Mouse (Mus musculus): ENCODE results near the gene Nckap1l. TPM values are rescaled to one million over a fixed set of nuclear protein-coding genes. Genes with fewer than 3 reads are reported as not detected.
A peak's percentile ranks its signal among the peaks of the same experiment; 100 is the strongest.

Nckap1l gene
- polyA plus RNA-seq, 1 experiment from 2014 or later, result 2.3 TPM

DNA sequence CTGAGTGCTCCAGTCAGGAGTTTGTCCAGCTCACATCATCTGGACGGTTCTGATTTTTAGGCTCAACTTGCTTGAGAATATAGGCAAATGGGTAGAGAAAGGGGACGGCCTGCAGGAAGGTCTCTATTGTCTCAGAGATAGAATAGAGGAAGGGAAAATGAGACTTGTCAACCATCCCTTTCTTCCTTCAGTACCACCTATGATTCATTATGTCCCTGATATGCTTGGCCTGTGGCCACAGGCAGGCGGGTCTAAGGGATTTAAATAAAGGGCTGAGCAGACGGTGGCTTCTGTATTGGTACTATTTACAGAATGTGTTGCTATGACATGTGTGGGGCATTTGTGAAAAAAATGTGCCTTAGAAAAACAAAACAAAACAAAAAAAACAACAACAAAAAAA is 34.7 kb downstream of the Nckap1l start:
- H3K9ac ChIP-seq (ENCODE audit: low read depth, low read length), result no peak overlapping the region
- no peak for ATAC-seq (ENCODE audit: low FRiP score, low TSS enrichment)
- H3K4me2 ChIP-seq (replicated peaks; ENCODE audit: low read depth, low read length), result no peak overlapping the region
- WGBS, result 65% methylated on average over 4 of the region's 4 CpGs
- H3K27me3 ChIP-seq (ENCODE audit: control insufficient read depth, insufficient read depth, low read length), result no peaks in the 10 kb centered on the region
- H3K9me3 ChIP-seq (ENCODE audit: control insufficient read depth, low read length), result no peaks in the 10 kb centered on the region
- no peak overlapping the region for H3K4me3 ChIP-seq (ENCODE audit: low read length)
- no peaks in the 10 kb centered on the region for H3K4me1 ChIP-seq (ENCODE audit: control insufficient read depth, insufficient read depth, low read length)
- no peaks in the 10 kb centered on the region for H3K36me3 ChIP-seq (ENCODE audit: control insufficient read depth, insufficient read depth, low read length)
- no peak overlapping the region for H3K27ac ChIP-seq (ENCODE audit: low read depth, low read length)

DNA sequence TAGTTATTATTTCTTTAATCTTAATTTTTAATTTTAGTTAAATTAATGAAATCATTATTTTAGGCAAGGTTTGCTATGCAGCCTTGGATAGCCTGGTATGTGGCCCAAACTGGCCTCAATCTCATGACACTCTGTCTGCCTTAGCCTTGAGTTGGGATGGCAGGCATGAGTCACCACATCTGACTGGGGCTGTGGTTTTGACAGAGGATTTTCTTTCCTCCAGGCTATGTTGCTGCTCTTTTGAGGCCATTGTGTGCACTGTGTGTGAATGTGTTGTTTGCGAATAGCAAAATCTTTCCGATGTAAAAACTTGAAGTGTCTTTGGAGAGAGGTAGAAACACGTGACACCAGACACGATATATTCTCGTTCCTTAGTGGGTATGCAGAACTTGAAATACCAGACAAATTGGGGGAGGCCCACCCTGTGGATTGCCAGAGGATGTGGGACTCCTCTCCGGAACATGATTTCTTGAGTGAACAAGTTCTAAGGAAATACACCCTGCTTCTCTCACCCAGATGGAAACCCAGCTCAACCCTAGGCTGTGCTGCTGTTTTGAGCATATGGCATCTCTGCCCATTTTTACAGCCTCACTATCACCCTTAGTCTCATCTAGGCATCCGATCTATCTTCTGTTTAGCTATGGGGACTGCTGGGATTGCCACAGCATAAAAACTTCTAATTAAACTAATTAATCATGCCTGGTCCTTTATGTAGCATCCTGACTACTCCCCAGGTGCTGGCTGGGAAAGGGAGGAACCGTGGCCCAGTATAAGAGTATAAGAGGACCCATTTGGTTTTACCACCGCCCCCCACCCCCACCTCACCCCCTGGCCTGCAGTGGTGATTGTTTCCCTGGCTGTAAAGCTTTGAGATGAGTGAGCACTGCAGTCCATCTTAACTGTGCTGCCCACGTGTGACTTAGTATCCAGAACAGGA is 42.9 kb downstream of the Nckap1l start:
- Histone ChIP-seq H3K4me2 (replicated peaks; ENCODE audit: low read depth, low read length) (no peak overlapping the region), H3K27ac (ENCODE audit: low read depth, low read length) (no peak overlapping the region), H3K4me3 (ENCODE audit: low read length) (no peak overlapping the region), H3K4me1 (ENCODE audit: control insufficient read depth, insufficient read depth, low read length) (peaks cover 6% of the 10 kb centered on the region; the same call in 1 of the 2 replicates), H3K36me3 (ENCODE audit: control insufficient read depth, insufficient read depth, low read length) (no peaks in the 10 kb centered on the region), H3K27me3 (ENCODE audit: control insufficient read depth, insufficient read depth, low read length) (peaks cover 3% of the 10 kb centered on the region; the same call in 1 of the 2 replicates), H3K9ac (ENCODE audit: low read depth, low read length) (no peak overlapping the region), H3K9me3 (ENCODE audit: control insufficient read depth, low read length) (no peaks in the 10 kb centered on the region)
- ATAC-seq (ENCODE audit: low FRiP score, low TSS enrichment), result no peak
- WGBS, result 61% methylated on average over 10 of the region's 10 CpGs

DNA sequence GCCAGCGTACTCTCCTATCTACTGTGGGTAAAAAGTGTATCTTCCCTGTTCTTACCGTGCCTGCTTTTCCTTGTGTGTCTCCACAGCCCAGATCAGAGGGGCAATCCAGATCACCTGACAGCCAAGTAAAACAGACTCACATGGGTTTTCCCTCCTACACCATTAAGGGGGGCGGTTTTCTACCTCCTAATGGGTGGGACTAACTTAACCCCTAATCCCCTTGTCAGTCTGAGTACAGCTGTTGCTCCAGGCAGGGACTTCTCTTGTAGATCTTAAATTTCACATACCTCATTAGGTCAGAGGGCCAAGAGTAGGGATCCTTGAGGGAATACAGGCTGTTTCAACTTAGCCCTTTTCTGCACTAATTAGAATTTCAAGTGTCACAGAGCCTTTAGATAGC is 44.6 kb downstream of the Nckap1l start:
- peaks cover 12% of the 10 kb centered on the region; the same call in 1 of the 2 replicates for H3K4me1 ChIP-seq (ENCODE audit: control insufficient read depth, insufficient read depth, low read length)
- H3K36me3 ChIP-seq (ENCODE audit: control insufficient read depth, insufficient read depth, low read length), result no peaks in the 10 kb centered on the region
- peak; percentile 22; the same call in 1 of the 2 replicates for ATAC-seq (ENCODE audit: low FRiP score, low TSS enrichment)
- peaks cover 3% of the 10 kb centered on the region; the same call in 1 of the 2 replicates for H3K27me3 ChIP-seq (ENCODE audit: control insufficient read depth, insufficient read depth, low read length)
- no peaks in the 10 kb centered on the region for H3K9me3 ChIP-seq (ENCODE audit: control insufficient read depth, low read length)
- no peak overlapping the region for H3K27ac ChIP-seq (ENCODE audit: low read depth, low read length)
- no peak overlapping the region for H3K4me2 ChIP-seq (replicated peaks; ENCODE audit: low read depth, low read length)
- no peak overlapping the region for H3K4me3 ChIP-seq (ENCODE audit: low read length)
- 11% methylated on average over 3 of the region's 3 CpGs for WGBS
- H3K9ac ChIP-seq (ENCODE audit: low read depth, low read length), result no peak overlapping the region

DNA sequence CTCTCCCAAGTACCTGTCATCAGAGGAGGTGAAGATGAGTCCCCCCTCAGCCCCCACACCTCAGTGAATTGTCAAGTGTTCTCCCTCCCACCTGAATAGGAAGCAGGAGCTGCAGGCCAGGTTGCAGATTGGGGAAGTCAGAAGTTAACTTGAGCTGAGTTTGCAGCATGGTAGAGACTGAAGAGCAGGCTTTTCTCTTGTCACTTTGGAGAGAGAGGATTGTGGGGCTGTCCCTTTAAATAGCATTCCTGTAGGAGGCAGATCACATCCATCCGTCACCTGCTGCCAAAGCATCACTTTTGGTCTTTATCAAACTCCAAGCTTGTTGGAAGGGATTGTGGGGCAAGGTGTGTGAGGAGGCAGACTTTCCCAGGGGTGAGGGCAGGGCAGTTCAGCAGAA is 47.1 kb downstream of the Nckap1l start:
- no peak for ATAC-seq (ENCODE audit: low FRiP score, low TSS enrichment)
- no peak overlapping the region for H3K9ac ChIP-seq (ENCODE audit: low read depth, low read length)
- 68% methylated on average over 1 of the region's 1 CpGs for WGBS
- no peaks in the 10 kb centered on the region for H3K9me3 ChIP-seq (ENCODE audit: control insufficient read depth, low read length)
- H3K4me3 ChIP-seq (ENCODE audit: low read length), result no peak overlapping the region
- peaks cover 18% of the 10 kb centered on the region; the same call in 1 of the 2 replicates for H3K4me1 ChIP-seq (ENCODE audit: control insufficient read depth, insufficient read depth, low read length)
- H3K36me3 ChIP-seq (ENCODE audit: control insufficient read depth, insufficient read depth, low read length), result no peaks in the 10 kb centered on the region
- no peak overlapping the region for H3K4me2 ChIP-seq (replicated peaks; ENCODE audit: low read depth, low read length)
- no peak overlapping the region for H3K27ac ChIP-seq (ENCODE audit: low read depth, low read length)
- peaks cover 18% of the 10 kb centered on the region for H3K27me3 ChIP-seq (ENCODE audit: control insufficient read depth, insufficient read depth, low read length)

DNA sequence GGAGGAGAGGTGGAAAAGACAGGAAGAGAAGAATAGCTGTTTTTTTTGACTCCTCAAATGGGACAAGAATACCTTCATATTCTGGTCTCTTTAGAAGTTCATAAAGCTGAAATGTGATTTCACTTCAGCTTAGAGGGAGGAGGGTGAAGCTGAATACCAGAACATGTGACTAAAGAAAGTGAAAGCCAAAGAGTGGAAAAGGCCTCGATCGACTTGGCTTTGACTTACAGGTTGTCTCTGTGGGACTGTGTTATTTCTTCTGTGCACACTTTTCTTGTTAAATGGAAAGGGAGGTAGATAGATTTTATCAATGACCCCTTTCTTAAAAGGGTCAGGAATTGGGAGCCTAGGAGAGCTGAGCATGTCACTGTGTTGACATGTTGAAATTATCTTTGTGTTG is 47.6 kb downstream of the Nckap1l start:
- Histone ChIP-seq H3K36me3 (ENCODE audit: control insufficient read depth, insufficient read depth, low read length) (no peaks in the 10 kb centered on the region), H3K27ac (ENCODE audit: low read depth, low read length) (no peak overlapping the region), H3K4me1 (ENCODE audit: control insufficient read depth, insufficient read depth, low read length) (peaks cover 18% of the 10 kb centered on the region; the same call in 1 of the 2 replicates), H3K4me2 (replicated peaks; ENCODE audit: low read depth, low read length) (no peak overlapping the region), H3K4me3 (ENCODE audit: low read length) (no peak overlapping the region), H3K9ac (ENCODE audit: low read depth, low read length) (no peak overlapping the region), H3K9me3 (ENCODE audit: control insufficient read depth, low read length) (no peaks in the 10 kb centered on the region), H3K27me3 (ENCODE audit: control insufficient read depth, insufficient read depth, low read length) (peaks cover 18% of the 10 kb centered on the region)
- 49% methylated on average over 2 of the region's 2 CpGs for WGBS
- ATAC-seq (ENCODE audit: low FRiP score, low TSS enrichment), result no peak

DNA sequence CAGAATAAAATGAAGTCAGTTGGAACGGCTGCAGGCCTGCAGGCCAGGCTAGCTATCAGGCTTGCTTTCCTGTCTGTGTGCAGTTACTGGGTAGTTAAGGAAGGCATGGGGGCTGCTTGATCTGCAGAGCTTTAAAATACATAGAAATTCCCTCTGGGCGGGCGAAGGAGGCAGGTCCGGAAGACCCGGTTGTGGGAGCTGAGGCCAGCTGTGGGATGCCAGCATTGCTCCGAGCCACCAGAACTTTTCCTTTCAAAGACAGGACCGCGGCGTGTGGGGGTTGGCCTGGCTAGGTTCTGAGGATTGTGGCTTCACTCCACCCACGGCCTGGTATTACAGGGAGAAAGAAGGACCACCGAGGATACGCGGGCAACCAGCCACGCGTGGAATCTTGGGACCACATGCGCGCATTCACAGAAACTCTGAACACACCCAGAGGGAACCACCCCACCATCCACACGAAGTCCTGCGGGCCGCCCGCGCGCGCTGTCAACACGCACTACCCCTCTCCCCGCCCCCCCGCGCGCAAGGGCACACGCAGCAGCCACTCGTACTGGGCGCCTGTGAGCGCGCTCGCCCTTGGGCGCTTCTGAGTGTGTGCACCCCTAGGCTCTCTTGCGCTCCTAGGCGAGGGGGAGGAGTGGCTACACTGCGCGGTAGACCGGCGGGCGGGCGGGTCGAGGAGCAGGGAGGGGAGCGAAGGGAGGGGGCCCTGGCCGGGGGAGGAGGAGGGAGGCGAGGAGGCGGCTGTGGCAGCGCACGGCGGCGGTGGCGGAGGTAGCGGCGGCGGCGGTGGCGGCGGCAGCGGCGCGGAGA is 49.0 kb downstream of the Nckap1l start, which contains the start of gene Pde1b:
TSS of gene Pde1b (plus strand) at position 600 of the 816 bp plus-strand sequence.
- H3K36me3 ChIP-seq (ENCODE audit: control insufficient read depth, insufficient read depth, low read length), result no peaks in the 10 kb centered on the region
- peak; percentile 91 for ATAC-seq (ENCODE audit: low FRiP score, low TSS enrichment)
- peaks cover 15% of the 10 kb centered on the region for H3K27me3 ChIP-seq (ENCODE audit: control insufficient read depth, insufficient read depth, low read length)
- H3K9ac ChIP-seq (ENCODE audit: low read depth, low read length), result peak within 1 kb of the TSS; percentile 59
- H3K4me1 ChIP-seq (ENCODE audit: control insufficient read depth, insufficient read depth, low read length), result peaks cover 17% of the 10 kb centered on the region; the same call in 1 of the 2 replicates
- H3K27ac ChIP-seq (ENCODE audit: low read depth, low read length), result no peak within 1 kb of the TSS
- no peaks in the 10 kb centered on the region for H3K9me3 ChIP-seq (ENCODE audit: control insufficient read depth, low read length)
- H3K4me2 ChIP-seq (replicated peaks; ENCODE audit: low read depth, low read length), result peak within 1 kb of the TSS; percentile 100
- 1% methylated on average over 55 of the region's 63 CpGs for WGBS
- peak within 1 kb of the TSS; percentile 56 for H3K4me3 ChIP-seq (ENCODE audit: low read length)

DNA sequence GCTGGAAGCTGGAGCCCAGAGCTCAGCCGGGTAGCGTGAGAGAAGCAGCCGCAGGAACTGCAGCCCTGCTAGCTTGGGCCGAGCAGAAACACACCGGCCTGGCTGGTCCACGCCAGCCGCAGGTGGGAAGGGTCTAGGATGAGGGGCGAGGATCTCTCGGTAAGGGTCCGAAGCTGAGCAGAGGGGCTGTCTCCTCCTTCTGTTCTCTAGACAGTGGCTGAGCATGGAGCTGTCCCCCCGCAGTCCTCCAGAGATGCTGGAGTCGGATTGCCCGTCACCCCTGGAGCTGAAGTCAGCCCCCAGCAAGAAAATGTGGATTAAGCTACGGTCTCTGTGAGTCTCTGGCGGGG is 49.6 kb downstream of the Nckap1l start:
- 2% methylated on average over 12 of the region's 15 CpGs for WGBS
- Histone ChIP-seq H3K4me1 (ENCODE audit: control insufficient read depth, insufficient read depth, low read length) (peaks cover 12% of the 10 kb centered on the region; the same call in 1 of the 2 replicates), H3K4me3 (ENCODE audit: low read length) (peak overlapping the region; percentile 56), H3K36me3 (ENCODE audit: control insufficient read depth, insufficient read depth, low read length) (no peaks in the 10 kb centered on the region), H3K4me2 (replicated peaks; ENCODE audit: low read depth, low read length) (peak overlapping the region; percentile 100), H3K27me3 (ENCODE audit: control insufficient read depth, insufficient read depth, low read length) (peaks cover 15% of the 10 kb centered on the region), H3K9me3 (ENCODE audit: control insufficient read depth, low read length) (no peaks in the 10 kb centered on the region), H3K27ac (ENCODE audit: low read depth, low read length) (no peak overlapping the region), H3K9ac (ENCODE audit: low read depth, low read length) (peak overlapping the region; percentile 59)
- ATAC-seq (ENCODE audit: low FRiP score, low TSS enrichment), result peak; percentile 76

DNA sequence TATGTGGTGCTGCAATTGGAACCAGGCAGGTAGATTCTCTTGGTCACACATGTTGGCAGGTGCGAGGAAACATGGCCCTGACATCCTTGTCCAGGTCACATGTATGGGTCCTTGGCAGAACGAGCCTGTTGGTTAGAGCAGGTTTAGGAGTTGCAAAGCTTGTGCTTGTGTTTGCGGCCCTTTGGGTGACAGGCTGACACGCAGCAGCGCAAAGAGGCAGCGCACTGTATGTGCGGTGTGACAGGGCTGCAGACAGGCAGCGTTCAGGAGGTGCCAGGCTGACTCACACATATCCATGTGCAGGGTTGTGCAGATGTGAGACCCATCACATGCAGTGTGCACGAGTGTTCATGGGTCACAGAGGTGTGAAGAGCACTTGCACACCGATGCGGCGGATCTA is 50.1 kb downstream of the Nckap1l start:
- peak overlapping the region; percentile 56; the same call in 1 of the 2 replicates for H3K4me3 ChIP-seq (ENCODE audit: low read length)
- peak overlapping the region; percentile 59; the same call in 1 of the 2 replicates for H3K9ac ChIP-seq (ENCODE audit: low read depth, low read length)
- 41% methylated on average over 12 of the region's 12 CpGs for WGBS
- H3K4me2 ChIP-seq (replicated peaks; ENCODE audit: low read depth, low read length), result peak overlapping the region; percentile 100
- H3K4me1 ChIP-seq (ENCODE audit: control insufficient read depth, insufficient read depth, low read length), result peaks cover 12% of the 10 kb centered on the region; the same call in 1 of the 2 replicates
- no peaks in the 10 kb centered on the region for H3K9me3 ChIP-seq (ENCODE audit: control insufficient read depth, low read length)
- peaks cover 15% of the 10 kb centered on the region for H3K27me3 ChIP-seq (ENCODE audit: control insufficient read depth, insufficient read depth, low read length)
- no peak for ATAC-seq (ENCODE audit: low FRiP score, low TSS enrichment)
- H3K36me3 ChIP-seq (ENCODE audit: control insufficient read depth, insufficient read depth, low read length), result no peaks in the 10 kb centered on the region
- no peak overlapping the region for H3K27ac ChIP-seq (ENCODE audit: low read depth, low read length)

Data from kidney, embryonic 14.5 days (tissue).